Mouse (Mus musculus): ENCODE measurements around the gene Mall.

The Mall gene

DNA sequence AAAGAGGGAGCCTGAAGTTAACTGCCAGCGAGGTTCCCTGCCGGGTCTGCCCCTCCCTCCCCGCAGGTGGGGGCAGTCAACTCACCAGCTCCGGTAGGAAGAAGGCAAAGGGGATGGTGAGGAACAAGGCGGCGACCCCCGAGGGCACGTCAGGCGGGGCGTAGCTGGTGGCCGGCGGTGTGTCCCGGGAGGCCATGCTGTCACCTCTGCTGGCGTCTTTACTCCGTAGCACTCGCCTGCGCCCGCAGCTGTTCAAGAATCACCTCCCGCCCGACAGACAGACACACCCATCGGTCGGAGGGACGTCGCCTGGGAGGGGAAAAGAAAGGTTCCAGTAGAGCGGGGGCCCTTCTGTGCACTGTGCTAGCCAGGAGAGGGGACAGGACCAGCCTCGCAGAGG, at the start of gene Mall:
Gene Mall, minus strand, starts transcription at position 262 of the 400 bp plus-strand sequence.
- DNase-seq = no peak

GRCm38 (mm10) chr2:127778451-127778850, 48.7 kb upstream of the Mall start:
- no peak for DNase-seq

GRCm38 (mm10) chr2:127775013-127775412, 45.3 kb upstream of the Mall start:
- DNase-seq = peak in 1 of 2 experiments; percentile 12

DNA sequence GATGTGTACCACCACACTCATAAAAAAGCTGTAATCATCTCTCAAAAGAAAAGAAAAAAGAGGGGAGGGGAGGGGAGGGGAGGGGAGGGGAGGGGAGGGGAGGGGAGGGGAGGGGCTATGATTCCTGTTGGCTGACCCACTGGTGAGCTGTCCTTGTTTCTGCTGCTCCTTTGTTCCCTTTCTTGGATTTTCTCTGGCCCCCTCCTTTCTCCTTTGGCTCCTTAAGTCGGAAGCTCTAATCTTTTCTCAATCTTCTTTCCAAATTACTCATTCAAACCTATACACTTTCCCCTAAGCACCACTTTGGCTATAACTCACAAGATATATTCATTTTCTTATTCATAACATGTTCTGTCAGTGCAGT, 44.8 kb upstream of the Mall start:
- DNase-seq = no peak

DNA sequence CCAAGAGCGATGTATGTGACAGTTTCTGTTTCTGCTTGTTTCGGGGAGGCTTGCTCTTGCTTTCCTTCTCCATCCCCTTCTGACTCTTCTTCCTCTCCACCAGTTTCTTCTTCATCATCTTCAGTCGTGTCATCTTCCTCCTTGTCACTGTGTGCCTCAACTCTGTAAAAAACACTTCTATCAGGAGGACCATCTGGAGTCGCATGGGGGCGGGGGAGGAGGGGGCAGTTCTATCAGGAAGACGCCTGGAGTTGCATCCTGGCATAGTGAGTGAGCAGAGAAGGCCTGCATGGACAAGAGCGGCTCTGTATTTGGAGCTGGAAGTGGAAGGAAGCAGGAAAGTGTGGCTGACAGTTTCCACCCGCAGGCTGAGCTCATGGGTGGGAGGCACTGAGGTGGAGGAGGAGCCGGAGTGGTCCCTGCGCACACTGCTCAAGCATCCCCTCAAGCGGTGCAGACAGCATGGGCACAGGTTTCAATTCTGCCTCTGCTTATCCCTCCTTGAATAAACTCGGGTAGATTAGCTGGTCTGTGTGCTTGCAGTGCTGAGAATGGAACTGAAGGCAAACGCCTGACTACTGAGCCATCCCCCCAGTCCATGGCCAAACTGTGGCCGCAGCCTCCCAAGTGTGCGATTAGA, 44.3 kb upstream of the Mall start:
- DNase-seq = no peak

DNA sequence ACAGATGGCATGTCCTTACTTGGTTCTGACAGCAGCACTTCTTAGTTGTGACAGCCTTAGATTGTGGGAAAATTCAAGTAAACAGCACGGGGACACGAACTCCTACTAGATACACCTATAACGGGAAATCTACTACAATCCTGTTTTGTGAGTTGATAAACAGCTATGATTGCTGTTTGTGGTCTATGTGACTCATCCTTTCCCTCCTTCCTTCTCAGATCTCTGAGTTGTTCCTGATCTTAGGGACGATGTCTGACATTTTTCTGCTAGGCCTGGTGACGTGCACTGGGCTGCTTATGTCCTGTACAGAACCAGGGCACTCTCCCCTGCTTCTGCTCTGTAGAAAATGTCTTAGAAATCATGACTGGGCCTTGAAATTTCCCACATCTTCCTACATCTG, 31.9 kb upstream of the Mall start:
- DNase-seq = no peak

GRCm38 (mm10) chr2:127760429-127761000, 30.8 kb upstream of the Mall start:
- no peak for DNase-seq

GRCm38 (mm10) chr2:127760014-127760413, 30.3 kb upstream of the Mall start:
- DNase-seq = no peak

DNA sequence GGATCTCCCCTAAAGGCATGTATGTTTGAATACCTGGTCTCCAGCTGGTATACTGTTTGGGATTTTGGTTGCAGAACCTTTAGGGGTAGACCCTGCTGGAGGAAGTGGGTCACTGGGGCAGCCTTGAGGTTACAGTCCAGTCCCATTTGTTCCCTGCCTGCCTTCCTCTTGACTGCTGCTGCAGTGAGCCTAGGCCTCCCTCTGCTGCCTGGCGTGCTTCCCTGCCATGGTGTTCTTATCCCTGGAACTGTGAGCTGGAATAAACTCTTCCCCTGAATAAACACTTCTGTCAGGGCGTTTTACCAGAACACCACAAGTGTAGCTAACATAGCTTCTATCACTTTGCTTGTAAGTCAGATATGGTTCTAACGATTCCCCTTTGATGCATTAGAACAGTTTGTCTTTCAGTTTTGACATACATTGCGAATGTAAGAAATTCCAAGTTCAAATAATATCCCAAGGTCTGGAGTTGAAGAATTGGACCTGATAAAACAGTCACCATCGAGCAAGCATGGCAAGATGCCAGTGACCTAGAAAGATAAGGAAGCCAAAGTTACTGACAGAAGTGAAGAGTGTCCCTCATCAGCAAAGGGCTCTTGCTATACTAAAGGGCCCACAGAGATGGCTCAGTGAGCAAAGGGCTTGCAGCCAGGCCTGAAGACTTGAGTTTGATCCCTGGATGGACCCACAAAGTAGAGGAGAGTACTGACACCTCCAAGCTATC, 29.6 kb upstream of the Mall start:
- DNase-seq = no peak

GRCm38 (mm10) chr2:127757171-127757570, 27.4 kb upstream of the Mall start:
- DNase-seq = no peak

GRCm38 (mm10) chr2:127754113-127754512, 24.4 kb upstream of the Mall start:
- DNase-seq = no peak

DNA sequence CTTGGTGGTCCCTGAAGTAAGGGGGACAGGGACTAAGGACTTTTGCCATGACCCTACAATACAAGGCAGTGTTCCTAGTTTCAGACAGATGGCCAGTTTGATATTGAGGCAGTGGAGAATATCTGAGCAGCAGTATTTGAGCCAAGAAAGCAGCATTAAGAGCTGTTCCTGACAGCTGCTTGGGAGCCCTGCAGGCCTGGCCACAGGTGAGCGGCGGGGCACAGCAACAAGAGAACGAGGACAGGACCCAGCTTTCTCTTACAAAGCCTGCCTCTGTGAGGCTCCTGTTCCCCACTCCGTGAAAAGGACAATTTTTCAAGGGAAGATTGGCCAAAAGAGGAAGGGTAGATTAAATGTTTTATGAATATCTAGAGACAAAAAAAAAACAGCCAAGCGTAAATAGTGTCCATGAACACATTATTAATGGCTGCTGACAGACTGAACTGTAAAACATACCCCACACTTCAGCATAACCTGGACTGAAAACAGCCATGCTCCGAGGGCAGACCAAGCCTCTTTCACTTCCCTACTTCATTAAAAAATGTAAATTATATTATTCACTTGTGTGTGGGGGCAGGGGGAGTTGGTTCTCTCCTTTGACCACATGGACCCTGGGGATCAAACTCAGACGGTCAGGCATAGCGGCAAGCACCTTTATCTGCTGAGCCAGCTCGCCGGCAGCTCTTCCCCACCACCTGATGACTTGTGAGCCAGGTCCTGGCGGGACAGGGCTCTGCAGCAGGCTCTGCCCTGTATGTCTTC, 22.3 kb upstream of the Mall start:
- DNase-seq = no peak

GRCm38 (mm10) chr2:127749376-127749775, 19.6 kb upstream of the Mall start:
- DNase-seq = no peak

DNA sequence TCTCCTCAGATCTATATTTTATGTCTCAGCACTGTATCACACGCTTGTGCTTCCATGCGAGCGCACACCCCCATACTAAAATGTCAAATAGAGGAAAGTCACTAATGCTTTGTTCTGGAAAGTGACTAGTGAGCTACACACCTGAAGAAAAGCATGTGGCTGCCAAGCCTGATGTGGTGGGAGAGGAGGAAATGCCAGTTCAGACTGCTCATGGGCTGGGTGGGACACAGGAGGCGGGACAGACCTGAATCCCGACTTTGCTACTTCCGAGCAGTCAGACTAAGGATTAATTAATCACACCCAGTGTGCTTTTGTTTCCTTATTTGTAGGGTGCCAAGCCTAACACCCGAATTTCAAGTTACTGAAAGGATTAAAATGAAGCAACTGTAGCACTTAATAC, 18.6 kb upstream of the Mall start:
- no peak for DNase-seq

- no peak for DNase-seq
Measured at GRCm38 (mm10) chr2:127742637-127743036, 12.9 kb upstream of the Mall start.

- DNase-seq = no peak
Measured at GRCm38 (mm10) chr2:127740756-127741519, 11.2 kb upstream of the Mall start.

- no peak for DNase-seq
Measured at GRCm38 (mm10) chr2:127737885-127738284, 8.2 kb upstream of the Mall start.

DNA sequence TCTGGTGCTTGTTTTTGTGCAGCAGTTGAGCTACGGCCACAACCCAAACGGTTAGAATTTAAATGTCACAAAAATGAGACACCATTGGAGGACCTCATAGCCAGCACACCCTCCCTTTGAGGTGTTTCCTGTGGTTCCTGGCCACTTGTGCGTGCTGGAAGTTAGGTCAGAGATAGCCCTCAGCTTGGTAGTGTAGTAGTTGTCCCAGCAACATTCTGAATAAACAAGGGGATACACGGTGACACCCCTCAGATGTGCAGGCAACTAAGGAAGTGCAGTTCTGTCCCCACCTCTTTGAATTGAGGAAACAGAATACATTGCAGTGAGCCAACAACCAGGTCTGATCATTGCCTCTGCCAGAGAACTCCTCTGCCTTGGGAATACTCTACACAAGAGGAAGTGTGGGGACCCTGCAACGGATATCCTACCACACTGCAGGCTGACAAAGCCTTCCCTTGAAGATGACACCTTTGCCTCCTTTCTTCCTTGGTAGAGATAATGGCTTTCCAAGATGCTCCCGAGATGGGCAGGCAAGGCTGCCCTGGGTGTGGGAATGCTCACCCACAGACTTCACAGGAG, 7.0 kb upstream of the Mall start:
- DNase-seq = no peak

GRCm38 (mm10) chr2:127735512-127736145, 5.9 kb upstream of the Mall start:
- no peak for DNase-seq

GRCm38 (mm10) chr2:127734889-127735288, 5.2 kb upstream of the Mall start:
- DNase-seq = no peak

DNA sequence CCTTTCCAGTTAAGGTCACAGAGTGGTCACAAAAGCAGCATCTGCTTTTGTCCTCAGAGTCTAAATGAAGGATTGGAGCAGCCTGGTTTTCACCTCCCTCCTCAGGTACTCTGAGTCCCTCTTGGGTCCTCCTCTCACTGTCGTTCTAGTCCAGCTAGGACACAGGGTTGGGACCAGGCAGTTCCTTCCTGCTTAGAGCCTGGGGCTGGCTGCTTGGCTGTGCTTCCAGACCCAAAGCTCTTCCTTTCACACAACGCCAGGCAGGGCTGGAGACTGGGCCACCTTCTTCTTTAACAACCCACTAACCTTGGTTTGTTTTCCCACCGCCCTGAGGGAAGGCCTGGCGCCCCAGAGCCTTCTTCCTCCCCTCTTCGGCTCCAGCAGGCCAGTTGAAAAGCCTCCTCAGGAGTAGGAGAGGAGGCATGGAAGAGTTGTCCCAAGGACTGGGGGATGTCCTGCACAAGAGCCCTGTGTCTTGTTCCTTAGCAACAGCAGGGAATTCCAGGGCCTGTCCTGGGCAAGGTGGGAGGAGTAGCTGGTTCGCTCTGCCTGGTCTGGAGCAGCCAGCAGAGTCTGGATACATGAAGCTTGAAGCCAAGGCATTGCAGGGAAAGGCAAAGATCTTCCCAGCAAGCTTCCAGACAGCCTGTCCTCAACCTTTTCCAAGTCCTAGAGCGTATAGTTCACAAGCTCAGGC, 717 bp upstream of the Mall start:
- no peak for DNase-seq

Data from kidney, adult 8-10 months (tissue).